Comparison of ENCODE assay signal across 24 mouse cellular contexts in the genomic region with DNA sequence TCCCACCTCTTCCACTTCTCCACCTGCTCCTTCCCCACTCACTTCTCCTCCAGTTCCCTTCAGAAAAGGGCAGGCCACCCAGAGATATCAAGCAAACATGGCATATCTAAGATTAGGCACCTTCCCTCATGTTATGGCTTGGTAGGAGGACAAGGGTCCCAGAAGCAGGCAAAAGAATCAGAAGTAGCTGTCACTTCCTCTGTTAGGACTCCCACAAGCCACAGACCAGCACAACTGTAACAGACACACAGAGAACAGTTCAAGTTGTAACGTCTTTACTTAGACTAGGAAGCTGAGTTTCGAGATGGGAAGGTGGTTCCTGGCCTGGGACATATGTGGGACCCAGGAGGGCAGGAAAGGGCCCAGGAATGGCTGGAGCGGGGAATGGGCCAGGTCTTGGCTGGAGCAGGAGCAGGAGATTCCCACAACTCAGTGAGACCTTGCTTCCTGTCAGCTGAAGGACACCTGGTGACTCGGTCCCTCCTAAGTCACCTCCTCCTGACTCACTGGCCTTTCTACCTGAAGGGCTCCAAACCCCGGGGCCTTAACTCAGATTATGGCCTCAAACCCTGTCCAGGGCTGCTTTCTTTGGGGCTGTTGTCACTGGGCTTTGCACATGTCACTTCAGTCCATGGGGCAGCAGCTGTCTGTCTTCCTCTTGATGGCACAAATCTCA.
DNase-seq lines count a peak whose midpoint lies in the region; ATAC-seq and TF ChIP-seq lines count a peak whose summit lies in the region.
"Had no signal": no experiment of that assay in that cellular context is flagged by ENCODE, and none has a peak within 500 bp of the region (broad histone marks: within the 10 kb centered on the region; RNA-seq: fewer than 3 reads in every experiment).

No protein-coding gene starts in this region.

- 23% methylated on average over 5 of the region's 5 CpGs for WGBS in bone marrow, adult 2 months

- peak overlapping the region; percentile 29; the same call in 1 of the 2 replicates for H3K27ac ChIP-seq in bone marrow, adult 2 months (ENCODE audit: control insufficient read depth, insufficient read depth, low read depth, low read length, poor library complexity)
- H3K27ac ChIP-seq: embryonic facial prominence, embryonic 10.5 days; embryonic facial prominence, embryonic 13.5 days; forebrain, embryonic 12.5 days; forebrain, embryonic 15.5 days; hindbrain, embryonic 14.5 days; hindbrain, postnatal 0 days had no signal

- no peak for TF ChIP-seq CTCF in bone marrow, adult 2 months (IDR thresholded peaks at IDR 0.05; ENCODE audit: control insufficient read depth, insufficient read depth, low read length)

- H3K4me3 ChIP-seq in bone marrow, adult 2 months (replicated peaks; ENCODE audit: control insufficient read depth, low read depth, low read length): no peak overlapping the region
- H3K4me3 ChIP-seq: embryonic facial prominence, embryonic 10.5 days; embryonic facial prominence, embryonic 13.5 days; erythroblast, embryonic 14.5 days; forebrain, embryonic 12.5 days; forebrain, embryonic 15.5 days had no signal

- peak; percentile 45 to 47 for DNase-seq in adrenal gland, postnatal 36 days
- no peak for DNase-seq in adrenal gland, postnatal 10 days
- DNase-seq in urinary bladder, postnatal 36 days (ENCODE audit: low spot score in 2 of 2): no peak
- DNase-seq in kidney, postnatal 10 days: no peak
- DNase-seq: cerebellum, adult 11 months; cerebellum, adult 2 months; cerebellum, adult 9-11 months; cerebellum, postnatal 25 days; embryo, embryonic 11 days; gastrocnemius, postnatal 10 days; gastrocnemius, postnatal 36 days; kidney, adult 2 months had no signal

- peaks cover 16% of the 10 kb centered on the region for H3K4me1 ChIP-seq in bone marrow, adult 2 months (ENCODE audit: control insufficient read depth, insufficient read depth, low read length)
- H3K4me1 ChIP-seq: embryonic facial prominence, embryonic 10.5 days; forebrain, embryonic 12.5 days; forebrain, embryonic 15.5 days had no signal

- peak; percentile 23 for ATAC-seq in granulocyte monocyte progenitor cell, adult 5-6 weeks (replicated peaks; ENCODE audit: poor library complexity, severe bottlenecking)
- ATAC-seq: activated CD4-positive, CD25-positive, alpha-beta regulatory T cell, adult 4 months; forebrain, embryonic 15.5 days; hindbrain, postnatal 0 days; inflammation-experienced regulatory T-cells, adult 6 months; intestine, embryonic 16.5 days had no signal

- TF ChIP-seq POLR2A in bone marrow, adult 2 months (IDR thresholded peaks at IDR 0.05; ENCODE audit: borderline replicate concordance, control insufficient read depth, low read depth, low read length): no peak

Comparison
In these comparisons a context has a peak if more than half of its experiments do, and no peak if none do; other contexts are left out.
1. DNase-seq: peak in adrenal gland, postnatal 36 days (2 of 2); none in adrenal gland, postnatal 10 days (single experiment), urinary bladder, postnatal 36 days (0 of 2) and kidney, postnatal 10 days (single experiment).